Mouse (Mus musculus) CH12.LX (cell line): ENCODE data around the gene Fam89b.

Experiments
- CHD1 ChIP-seq: IDR thresholded peaks from 2 replicates; pipeline ENCODE4 v1.6.1; 2012; ENCODE audit warnings: low read depth, low read length, improper control_type of control experiment, inconsistent platforms
- CTCF ChIP-seq, 2 experiments: IDR thresholded peaks in 1 of 2; conservative IDR thresholded peaks in 1 of 2; 2 replicates each; pipeline ENCODE4 v1.5.1; 2011 to 2012; ENCODE audit warnings: low read depth in 2 of 2, low read length in 2 of 2, improper control_type of control experiment in 1 of 2, inconsistent platforms in 1 of 2, mild to moderate bottlenecking in 1 of 2, moderate library complexity in 1 of 2
- E2F4 ChIP-seq: IDR thresholded peaks from 2 replicates; pipeline ENCODE4 v1.6.1; 2011; ENCODE audit warnings: low read depth, low read length, improper control_type of control experiment; ENCODE audit not compliant: insufficient replicate concordance
- EP300 ChIP-seq: IDR thresholded peaks from 2 replicates; pipeline ENCODE4 v1.6.1; 2011; ENCODE audit warnings: low read length, improper control_type of control experiment
- HCFC1 ChIP-seq: IDR thresholded peaks from 2 replicates; pipeline ENCODE4 v1.6.1; 2012; ENCODE audit warnings: low read depth, mild to moderate bottlenecking, inconsistent platforms, low read length, improper control_type of control experiment
- JUN ChIP-seq: IDR thresholded peaks from 2 replicates; pipeline ENCODE4 v1.6.1; 2011; ENCODE audit warnings: low read depth, mild to moderate bottlenecking, low read length, improper control_type of control experiment, moderate library complexity; ENCODE audit not compliant: insufficient read depth
- PAX5 ChIP-seq: IDR thresholded peaks from 2 replicates; pipeline ENCODE4 v1.6.1; 2012; ENCODE audit warnings: low read length, inconsistent platforms, mixed read lengths
- POLR2A ChIP-seq: IDR thresholded peaks from 2 replicates; pipeline ENCODE4 v1.6.1; 2011; ENCODE audit warnings: low read depth, mild to moderate bottlenecking, improper control_type of control experiment, low read length
- POLR2AphosphoS2 ChIP-seq: IDR thresholded peaks from 2 replicates; pipeline ENCODE4 v1.6.1; 2011; ENCODE audit warnings: low read depth, low read length, improper control_type of control experiment
- TBP ChIP-seq: conservative IDR thresholded peaks from 2 replicates; pipeline ENCODE4 v1.6.1; 2011; ENCODE audit warnings: low read depth, low read length, improper control_type of control experiment
- USF1 ChIP-seq: IDR thresholded peaks from 2 replicates; pipeline ENCODE4 v1.6.1; 2014; ENCODE audit warnings: low read depth, mild to moderate bottlenecking, inconsistent platforms, low read length, improper control_type of control experiment
- ZC3H11A ChIP-seq: IDR thresholded peaks from 2 replicates; pipeline ENCODE4 v1.6.1; 2012; ENCODE audit warnings: low read depth, mild to moderate bottlenecking, inconsistent platforms, low read length, improper control_type of control experiment

DNA sequence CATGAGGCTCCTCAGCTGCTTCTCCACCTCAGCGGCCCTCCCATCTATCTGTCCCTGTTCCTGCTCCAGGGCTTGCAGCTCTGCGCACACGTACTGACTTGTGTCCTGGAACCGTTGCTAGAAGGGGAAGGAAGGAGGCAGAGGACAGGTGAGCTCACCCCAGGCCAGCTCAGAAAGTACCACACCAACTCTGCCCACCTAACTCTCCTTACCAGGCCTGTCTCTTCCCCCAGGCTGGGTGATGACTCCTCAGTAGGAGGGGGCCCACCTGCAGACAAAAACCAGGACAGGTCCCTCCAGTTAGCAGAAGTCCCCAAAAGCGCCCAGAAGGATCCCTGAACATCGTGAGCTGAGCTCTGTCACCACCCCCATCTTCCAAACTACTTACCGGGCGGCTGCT is 18.9 kb downstream of the Fam89b start:
- TF ChIP-seq CTCF (conservative IDR thresholded peaks at IDR 0.05 in 1 of 2, IDR thresholded peaks at IDR 0.05 in 1 of 2; ENCODE audit: low read depth in 2 of 2, low read length in 2 of 2) (no peak), CHD1 (no peak), JUN (no peak), TBP (no peak), HCFC1 (no peak), POLR2AphosphoS2 (no peak), USF1 (no peak), E2F4 (no peak), POLR2A (no peak), PAX5 (no peak), EP300 (no peak), ZC3H11A (no peak)
